Mouse (Mus musculus) brain, adult 2 months (tissue): ENCODE measurements at regions not wholly inside any gene's neighbourhood (a gene's known extent, or its start where the extent isn't known, plus 50 kb on each side); places are given as distances from the start of the nearest gene placed in this dataset.

Experiments used
- DNase-seq: peaks from one replicate; pipeline ENCODE4 v3.0.0; 2011; ENCODE audit warnings: low read depth, low spot score

DNA sequence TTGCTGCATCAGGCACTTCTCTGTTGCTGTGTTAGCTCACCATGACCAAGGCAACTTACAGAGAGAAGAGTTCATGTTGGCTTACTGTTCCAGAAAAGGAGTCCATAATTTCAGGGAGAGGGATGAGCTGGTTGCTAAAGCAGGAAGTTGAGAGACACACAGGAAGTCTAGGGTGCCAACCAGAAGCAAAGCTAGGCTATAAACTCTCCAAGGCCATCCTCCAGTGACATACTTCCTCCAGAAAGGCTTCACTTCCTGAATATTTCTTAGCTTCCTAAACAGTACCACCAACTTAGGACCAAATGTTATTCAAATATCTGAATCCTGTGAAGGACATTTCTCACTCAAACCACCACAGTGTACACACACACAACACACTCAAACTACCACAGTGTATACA lies 2010.6 kb downstream of the A830018L16Rik start:
- DNase-seq: no peak

GRCm38 (mm10) chr1:13425601-13426327 lies 2011.9 kb downstream of the A830018L16Rik start:
- DNase-seq: peak; percentile 50

DNA sequence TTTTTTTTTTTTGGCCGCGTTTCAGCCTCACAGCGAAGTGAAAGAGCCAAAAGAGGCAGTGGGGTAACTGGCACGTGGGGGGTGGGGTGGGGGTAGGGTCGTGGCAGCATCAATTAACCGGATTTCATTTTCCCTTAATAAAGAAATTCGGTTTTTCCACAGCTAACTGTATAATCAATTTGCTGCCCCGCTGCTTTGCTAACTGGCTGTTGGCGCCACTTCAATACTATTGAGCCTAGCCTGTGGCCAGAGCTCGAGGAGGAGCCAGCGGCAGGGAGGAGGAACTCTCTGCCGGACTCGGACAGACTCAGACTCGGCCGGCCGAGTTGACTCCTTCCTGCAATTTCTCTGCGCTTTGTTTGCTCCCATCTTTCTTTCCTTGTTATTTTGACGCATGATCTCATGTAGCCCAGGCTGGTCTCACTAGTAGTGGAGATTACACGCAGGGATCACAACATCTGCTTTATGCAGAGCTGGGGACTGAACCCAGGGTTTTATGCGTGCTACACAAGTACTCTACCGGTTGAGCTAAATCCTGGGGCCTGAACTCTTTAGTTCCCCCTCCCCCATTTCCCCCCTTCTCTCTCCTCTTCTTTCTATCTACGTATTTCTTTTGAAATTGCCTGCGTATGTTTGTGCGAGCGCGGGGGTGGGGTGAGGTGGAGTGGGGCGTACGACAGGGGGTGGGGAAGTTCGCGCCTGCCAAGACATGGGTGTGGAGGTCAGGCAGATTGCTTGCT lies 2012.6 kb downstream of the A830018L16Rik start:
- DNase-seq: peak; percentile 50

DNA sequence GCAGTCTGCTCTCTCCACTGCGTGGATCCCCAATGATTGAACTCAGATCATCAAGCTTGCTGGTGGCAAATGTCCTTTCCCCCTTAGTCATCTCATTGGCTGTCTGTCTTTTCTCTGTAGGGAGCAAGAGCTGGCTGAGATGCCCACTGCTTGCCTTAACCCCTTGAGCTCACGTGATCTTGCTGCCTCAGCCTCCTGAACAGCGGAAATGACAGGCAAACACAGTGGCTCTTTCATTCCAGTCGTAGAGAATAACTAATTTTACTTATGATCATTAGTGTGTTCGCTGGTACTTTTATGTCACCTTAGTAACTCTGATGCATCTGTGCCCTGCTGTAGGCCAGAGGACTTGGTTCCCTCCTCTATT lies 2013.1 kb downstream of the A830018L16Rik start:
- no peak for DNase-seq

GRCm38 (mm10) chr1:13427501-13428207 lies 2013.7 kb downstream of the A830018L16Rik start:
- DNase-seq: peak; percentile 49

GRCm38 (mm10) chr1:13437747-13438394 lies 2024.0 kb downstream of the A830018L16Rik start:
- DNase-seq: peak; percentile 13

- DNase-seq: no peak
Measured at GRCm38 (mm10) chr1:13442366-13442765, 2028.5 kb downstream of the A830018L16Rik start.

- DNase-seq: no peak
Measured at GRCm38 (mm10) chr1:13454534-13454933, 2040.6 kb downstream of the A830018L16Rik start.

DNA sequence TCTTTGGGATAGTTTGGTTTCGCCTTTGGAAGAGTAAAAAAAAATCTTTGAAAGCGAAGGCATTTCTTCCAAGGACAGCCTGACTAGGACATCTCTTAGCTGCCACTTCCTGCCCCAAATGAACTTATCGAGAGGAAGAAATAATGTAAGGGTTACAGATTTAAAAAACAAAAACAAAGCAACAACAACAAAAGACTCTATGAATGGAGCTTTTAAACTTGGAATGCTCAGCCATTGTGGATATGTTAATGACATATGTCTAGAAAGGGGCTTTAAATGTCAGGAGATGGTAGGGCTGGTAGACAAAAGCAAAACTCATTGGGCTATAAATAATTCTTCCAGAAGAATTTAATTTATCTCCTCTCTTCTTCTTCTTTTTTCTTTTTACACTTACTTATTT lies 2041.7 kb downstream of the A830018L16Rik start:
- DNase-seq: no peak

GRCm38 (mm10) chr1:13464311-13464710 lies 2050.4 kb downstream of the A830018L16Rik start:
- peak; percentile 3 for DNase-seq

GRCm38 (mm10) chr1:13467174-13467573 lies 2053.3 kb downstream of the A830018L16Rik start:
- no peak for DNase-seq

- peak; percentile 6 for DNase-seq
Measured at GRCm38 (mm10) chr1:13467886-13468630, 2054.2 kb downstream of the A830018L16Rik start.

- peak; percentile 2 for DNase-seq
Measured at GRCm38 (mm10) chr1:13494727-13495404, 2081.0 kb downstream of the A830018L16Rik start.

GRCm38 (mm10) chr1:13496386-13496785 lies 2082.5 kb downstream of the A830018L16Rik start:
- DNase-seq: no peak

GRCm38 (mm10) chr1:13500456-13500855 lies 2086.6 kb downstream of the A830018L16Rik start:
- DNase-seq: peak; percentile 72

- no peak for DNase-seq
Measured at GRCm38 (mm10) chr1:13501938-13502337, 2088.0 kb downstream of the A830018L16Rik start.

DNA sequence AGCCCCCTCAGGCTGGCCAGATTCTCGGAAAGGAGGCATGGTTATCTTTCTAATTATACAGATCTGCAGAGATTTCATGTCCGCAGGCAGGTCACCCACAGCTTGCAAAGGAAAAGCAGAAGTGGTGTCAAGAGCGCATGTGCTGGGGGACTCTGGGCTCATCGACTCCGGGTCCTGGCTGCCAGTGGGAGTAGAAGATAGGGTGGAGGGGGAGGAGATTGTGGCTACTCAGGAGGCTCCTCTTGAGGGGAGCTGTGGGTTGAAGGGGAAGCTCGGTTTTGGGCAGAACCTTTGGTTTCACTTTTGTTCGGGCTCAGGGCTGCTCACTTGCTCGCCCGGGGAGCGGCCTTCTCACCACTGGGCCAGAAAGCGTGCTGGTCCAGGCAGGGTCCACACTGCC lies 2099.9 kb downstream of the A830018L16Rik start:
- no peak for DNase-seq
